Mouse (Mus musculus): ENCODE results near the gene Stim1.
"Not testable (repeated sequence)": the region's sequence is repeated elsewhere in the genome, so short reads cannot be mapped to it uniquely, and the experiment has no call there.

Gene Stim1

GRCm38 (mm10) chr7:102446438-102446837, 178.8 kb downstream of the Stim1 start:
- DNase-seq (ENCODE audit: low spot score), result no peak

DNA sequence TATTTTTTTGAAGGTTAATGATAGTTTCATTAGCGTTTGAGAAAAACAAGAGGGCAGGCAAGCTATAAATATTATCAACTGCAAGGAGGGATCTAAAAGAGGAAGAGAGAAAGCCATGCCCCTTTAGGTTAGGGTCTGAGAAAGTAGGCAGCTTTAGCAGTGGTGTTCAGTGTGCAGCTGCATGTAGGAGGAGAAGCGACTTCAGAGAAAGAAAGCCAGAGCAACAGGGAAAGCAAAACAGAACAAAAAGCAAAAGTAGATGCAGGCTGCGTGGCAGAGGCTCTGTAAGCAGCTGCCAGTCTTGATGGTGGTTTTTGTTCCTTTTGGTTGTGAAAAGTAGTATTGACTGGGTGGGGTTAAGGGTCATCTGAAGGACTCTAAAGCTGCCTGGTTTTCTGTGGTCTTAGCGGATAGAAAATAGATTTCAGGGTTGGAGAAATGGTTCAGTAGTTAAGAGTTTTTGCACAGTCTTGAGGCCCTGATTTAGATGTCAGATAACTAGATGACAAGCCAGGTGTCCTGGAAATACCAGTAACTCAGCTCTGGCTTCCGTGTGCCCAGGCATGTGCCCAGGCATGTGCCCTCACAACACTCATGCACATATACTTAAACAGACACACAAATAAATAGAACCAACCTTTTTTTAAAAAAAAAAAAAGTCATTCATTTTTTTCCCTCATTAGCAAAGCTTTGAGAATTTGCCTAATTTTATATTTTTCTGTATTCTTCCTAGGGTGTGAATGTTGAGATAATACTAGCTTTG, 191.2 kb downstream of the Stim1 start:
- DNase-seq (ENCODE audit: low spot score), result no peak

GRCm38 (mm10) chr7:102467566-102467965, 200.0 kb downstream of the Stim1 start:
- DNase-seq (ENCODE audit: low spot score), result no peak

GRCm38 (mm10) chr7:102472675-102473074, 205.1 kb downstream of the Stim1 start:
- DNase-seq (ENCODE audit: low spot score), result no peak

DNA sequence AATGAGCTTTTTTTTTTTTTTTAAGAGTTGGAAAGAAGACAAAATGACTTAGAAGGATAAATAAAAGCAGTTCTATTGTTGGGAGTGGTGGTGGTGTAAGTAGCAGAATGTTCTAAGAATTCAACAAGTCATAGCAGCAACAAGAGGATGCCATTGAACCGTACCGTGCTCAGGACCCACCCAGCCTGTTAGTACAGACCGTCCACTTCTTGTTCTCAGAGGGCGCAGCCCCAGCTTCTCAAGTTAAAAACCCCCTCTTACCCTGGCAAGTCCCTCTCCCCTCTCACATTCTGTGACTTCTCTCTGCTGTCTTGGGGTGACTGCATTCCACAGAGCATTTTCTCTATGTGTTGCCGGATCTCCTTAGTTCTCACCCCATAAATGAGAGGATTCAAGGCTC, 209.0 kb downstream of the Stim1 start:
- no peak for DNase-seq (ENCODE audit: low spot score)

- DNase-seq (ENCODE audit: low spot score), result no peak
Observed at GRCm38 (mm10) chr7:102477377-102477776, 209.8 kb downstream of the Stim1 start.

- no peak for DNase-seq (ENCODE audit: low spot score)
Observed at GRCm38 (mm10) chr7:102478425-102478824, 210.8 kb downstream of the Stim1 start.

DNA sequence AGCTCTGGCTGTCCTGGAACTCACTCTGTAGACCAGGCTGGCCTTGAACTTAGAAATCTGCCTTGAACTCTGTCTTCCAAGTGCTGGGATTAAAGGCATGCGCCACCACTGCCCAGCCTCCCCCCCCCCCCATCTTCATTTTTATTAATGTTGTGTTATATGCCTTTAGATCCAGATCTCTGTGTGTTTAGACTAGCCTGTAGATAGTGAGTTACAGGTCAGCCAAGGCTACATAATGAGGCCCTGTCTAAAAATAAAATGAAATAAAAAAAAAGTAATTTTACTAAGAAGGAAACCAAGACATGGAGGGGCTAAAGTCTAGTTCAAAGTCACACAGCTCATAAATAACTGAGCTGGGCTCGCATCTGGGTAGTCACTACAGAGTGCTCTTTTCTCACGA, 211.3 kb downstream of the Stim1 start:
- DNase-seq (ENCODE audit: low spot score), result no peak

DNA sequence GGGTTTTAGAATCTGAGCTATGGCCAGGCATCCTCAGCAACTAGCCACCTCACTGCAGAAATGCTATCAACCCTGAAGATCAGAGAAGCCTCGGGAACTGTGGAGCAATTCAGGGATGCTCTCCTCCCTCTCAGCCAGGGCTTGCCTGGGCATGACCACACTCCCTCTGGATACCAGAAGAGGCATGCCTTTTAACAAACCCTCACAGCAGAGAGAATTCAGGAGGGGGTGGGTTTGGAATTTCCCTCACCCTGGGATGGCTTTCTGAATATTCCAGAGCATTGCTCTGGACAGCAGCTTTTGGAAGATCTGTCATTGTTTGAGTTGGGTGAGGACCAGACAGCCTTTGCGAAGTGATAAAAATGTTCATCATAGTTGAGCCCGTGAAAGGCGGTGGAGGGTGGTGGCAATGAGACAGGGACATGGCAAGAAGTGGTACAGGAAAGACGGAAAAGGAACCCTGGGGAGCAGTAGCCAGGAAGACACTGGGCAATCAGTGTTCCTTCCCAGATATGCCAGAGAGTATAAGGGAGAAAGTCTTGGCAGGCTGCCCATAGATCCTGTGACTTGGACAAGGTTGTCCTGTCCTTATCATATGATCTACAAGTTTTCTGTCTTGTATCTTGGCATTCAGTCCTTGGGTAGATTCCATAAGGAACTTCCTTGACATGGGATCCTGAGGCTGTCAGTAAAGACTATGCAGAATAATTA, 211.9 kb downstream of the Stim1 start:
- peak; percentile 27 for DNase-seq (ENCODE audit: low spot score)

GRCm38 (mm10) chr7:102480821-102481220, 213.2 kb downstream of the Stim1 start:
- DNase-seq (ENCODE audit: low spot score), result no peak

DNA sequence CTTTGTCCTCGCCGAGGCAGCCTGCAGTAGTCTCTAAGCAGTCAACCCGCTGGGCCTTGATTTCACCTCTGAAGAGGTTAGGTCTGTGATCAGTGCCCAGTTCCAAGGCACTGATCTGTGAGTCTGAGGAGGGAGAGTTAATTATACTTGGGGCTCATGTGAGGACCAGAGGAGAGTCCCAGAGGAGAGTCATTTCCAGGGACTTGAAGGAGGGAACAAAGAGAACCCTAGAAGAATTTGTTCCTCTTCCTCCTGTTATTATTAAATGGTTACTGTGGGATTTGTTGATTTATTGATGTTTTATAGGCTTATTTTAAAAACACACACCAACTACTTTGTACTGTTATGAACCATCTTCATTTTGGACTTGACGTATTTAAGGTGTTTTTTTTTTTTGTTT, 214.0 kb downstream of the Stim1 start, which contains the start of gene Olfr543:
Gene Olfr543, minus strand, starts transcription at position 101 of the 400 bp plus-strand sequence.
- DNase-seq (ENCODE audit: low spot score), result no peak

GRCm38 (mm10) chr7:102483665-102484064, 216.1 kb downstream of the Stim1 start:
- no peak for DNase-seq (ENCODE audit: low spot score)

GRCm38 (mm10) chr7:102484766-102485165, 217.2 kb downstream of the Stim1 start:
- DNase-seq (ENCODE audit: low spot score), result not testable (repeated sequence)

GRCm38 (mm10) chr7:102486105-102486504, 218.5 kb downstream of the Stim1 start:
- DNase-seq (ENCODE audit: low spot score), result no peak

Data from ovary, postnatal 14 days (tissue).